Mouse (Mus musculus) thymus, adult 2 months (tissue): ENCODE results near the gene Klk12. TPM values are rescaled to one million over a fixed set of nuclear protein-coding genes. Genes with fewer than 3 reads are reported as not detected.

Experiments
- DNase-seq: peaks from one replicate; pipeline ENCODE4 v3.0.0; 2021
- H3K27ac ChIP-seq: fragments of 200-500 bp; 2 replicates; pipeline ENCODE4 v1.5.1; 2012; ENCODE audit warnings: low read length, control low read depth; ENCODE audit not compliant: control insufficient read depth, insufficient read depth
- H3K27me3 ChIP-seq: fragments of 200-500 bp; 2 replicates; pipeline ENCODE4 v1.6.1; 2012; ENCODE audit warnings: mild to moderate bottlenecking, low read length, moderate library complexity, mixed read lengths; ENCODE audit not compliant: control insufficient read depth, insufficient read depth
- H3K36me3 ChIP-seq: fragments of 200-500 bp; 2 replicates; pipeline ENCODE4 v1.6.1; 2012; ENCODE audit warnings: mild to moderate bottlenecking, low read length, moderate library complexity; ENCODE audit not compliant: control insufficient read depth, insufficient read depth
- H3K4me1 ChIP-seq: fragments of 200-500 bp; replicated peaks from 2 replicates; pipeline ENCODE4 v1.6.1; 2012; ENCODE audit warnings: low read length; ENCODE audit not compliant: control insufficient read depth, insufficient read depth
- H3K4me3 ChIP-seq: fragments of 200-500 bp; 2 replicates; pipeline ENCODE4 v1.5.1; 2012; ENCODE audit warnings: mild to moderate bottlenecking, low read length, control low read depth, moderate library complexity; ENCODE audit not compliant: control insufficient read depth, insufficient read depth
- CTCF ChIP-seq: fragments of 200-500 bp; IDR thresholded peaks from 2 replicates; pipeline ENCODE4 v1.5.1; 2012; ENCODE audit warnings: mild to moderate bottlenecking, control low read depth, low read length, moderate library complexity, borderline replicate concordance; ENCODE audit not compliant: control insufficient read depth, poor library complexity, insufficient read depth; ENCODE audit errors: extremely low read depth
- POLR2A ChIP-seq: fragments of 200-500 bp; IDR thresholded peaks from 2 replicates; pipeline ENCODE4 v1.6.1; 2012; ENCODE audit warnings: mild to moderate bottlenecking, low read length, control low read depth, moderate library complexity; ENCODE audit not compliant: control insufficient read depth, poor library complexity, insufficient read depth; ENCODE audit errors: extremely low read depth
- WGBS: fragments of 180-500 bp; shearing (Covaris S2); methylation state at CpG from one replicate; pipeline ENCODE4 v1.1.7; 2018; 5-methylcytosine and 5-hydroxymethylcytosine counted together
- polyA plus RNA-seq: library from polyadenylated mRNA; depleted of rRNA; stranded (reverse); fragments of >200 nt; gene quantifications from 2 replicates; pipeline ENCODE4 v1.2.3, GENCODE M21; 2012; rRNA removed

The Klk12 gene
- polyA plus RNA-seq, 1 experiment = 0.85 TPM

DNA sequence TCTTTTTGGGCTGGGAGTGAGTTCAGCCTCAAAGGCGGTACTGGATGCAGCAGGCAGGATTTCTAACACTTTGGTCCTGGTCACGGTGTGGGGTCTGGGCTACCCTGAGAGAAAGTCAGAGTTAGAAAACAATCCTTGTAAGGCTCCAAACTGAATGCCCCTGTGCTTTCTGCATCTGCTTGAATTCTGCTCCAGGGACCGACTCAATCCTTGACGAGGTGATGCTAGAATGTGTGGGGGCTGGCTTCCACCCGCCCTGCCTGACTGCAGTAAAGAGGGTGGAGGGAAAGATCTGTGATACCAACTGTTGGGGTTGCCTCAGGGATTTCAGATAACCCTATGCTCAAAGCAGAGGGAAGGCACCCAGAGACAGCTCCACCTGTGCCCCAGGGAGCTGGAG, 42.3 kb downstream of the Klk12 start, which contains the start of gene Klk7:
TSS of gene Klk7 (plus strand) at position 301 of the 400 bp plus-strand sequence.
- TF ChIP-seq CTCF (no peak), POLR2A (no peak)
- Histone ChIP-seq H3K27ac (no peak within 1 kb of the TSS), H3K36me3 (no peaks in the 10 kb centered on the region), H3K27me3 (no peaks in the 10 kb centered on the region), H3K4me3 (no peak within 1 kb of the TSS), H3K4me1 (no peaks in the 10 kb centered on the region)
- 67% methylated on average over 5 of the region's 5 CpGs for WGBS
- DNase-seq = no peak

DNA sequence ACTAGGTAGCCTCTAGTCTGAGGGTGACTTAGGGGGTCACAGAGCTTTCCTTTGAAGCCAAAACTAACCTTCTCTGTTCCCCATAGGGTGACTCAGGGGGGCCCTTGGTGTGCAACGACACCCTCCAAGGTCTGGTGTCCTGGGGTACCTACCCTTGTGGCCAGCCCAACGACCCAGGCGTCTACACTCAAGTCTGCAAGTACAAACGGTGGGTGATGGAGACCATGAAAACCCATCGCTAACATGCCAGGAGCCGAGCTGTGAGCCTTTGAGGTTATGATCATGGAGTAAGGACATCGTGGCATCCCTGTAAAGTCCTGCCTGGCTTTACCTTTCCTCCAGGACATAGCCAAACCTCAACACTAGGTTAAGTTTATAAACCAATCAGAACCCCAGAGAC, 46.5 kb downstream of the Klk12 start:
- no peak for TF ChIP-seq POLR2A
- no peak for TF ChIP-seq CTCF
- Histone ChIP-seq H3K36me3 (no peaks in the 10 kb centered on the region), H3K4me1 (no peaks in the 10 kb centered on the region), H3K27ac (no peak overlapping the region), H3K27me3 (no peaks in the 10 kb centered on the region), H3K4me3 (no peak overlapping the region)
- DNase-seq = no peak
- WGBS = 90% methylated on average over 7 of the region's 7 CpGs

DNA sequence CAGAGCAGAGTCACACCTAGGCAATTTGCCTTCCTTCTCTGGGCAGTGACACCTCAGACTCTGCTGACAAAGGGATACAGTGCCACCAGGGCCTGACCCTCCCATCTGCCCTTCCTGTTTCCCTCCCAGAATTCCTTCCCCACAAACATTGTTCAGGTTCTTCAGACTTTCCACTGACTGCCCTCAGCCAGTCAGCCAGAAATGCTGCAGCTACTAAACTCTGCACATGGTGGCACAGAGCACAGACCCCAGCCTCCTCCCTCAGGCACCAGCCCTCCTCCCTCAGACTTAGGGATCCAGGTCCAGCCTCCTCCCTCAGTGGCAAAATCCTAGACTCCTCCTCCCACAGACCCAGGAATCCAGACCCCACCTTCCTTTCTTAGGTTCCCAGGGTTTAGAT, 48.0 kb downstream of the Klk12 start:
- Histone ChIP-seq H3K36me3 (no peaks in the 10 kb centered on the region), H3K4me3 (no peak overlapping the region), H3K27ac (no peak overlapping the region), H3K27me3 (no peaks in the 10 kb centered on the region), H3K4me1 (no peaks in the 10 kb centered on the region)
- DNase-seq = no peak
- TF ChIP-seq POLR2A (no peak), CTCF (no peak)

DNA sequence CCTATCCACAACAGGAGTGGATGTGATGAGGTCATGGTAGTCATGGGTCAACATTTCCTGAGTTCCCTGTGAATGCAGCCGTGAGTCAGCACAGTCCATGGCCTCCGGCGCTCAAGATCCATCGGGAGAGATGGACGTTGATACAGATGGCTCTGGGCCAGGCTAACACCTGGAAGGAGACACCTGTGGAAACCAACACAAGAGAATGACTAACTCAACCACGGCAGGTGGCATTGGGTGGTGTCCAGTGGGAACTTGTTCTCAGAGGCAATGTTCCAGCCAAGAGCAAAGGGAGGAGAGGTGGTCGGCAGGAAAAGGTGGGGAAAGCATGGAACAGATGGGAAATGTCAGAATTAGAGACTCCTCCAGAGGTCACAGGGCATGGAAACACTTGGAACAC, 52.9 kb downstream of the Klk12 start:
- Histone ChIP-seq H3K36me3 (no peaks in the 10 kb centered on the region), H3K27ac (no peak overlapping the region), H3K4me3 (no peak overlapping the region), H3K4me1 (no peaks in the 10 kb centered on the region), H3K27me3 (no peaks in the 10 kb centered on the region)
- no peak for TF ChIP-seq POLR2A
- TF ChIP-seq CTCF = no peak
- 89% methylated on average over 7 of the region's 7 CpGs for WGBS
- no peak for DNase-seq

Other genes with a start within 250 kb of the Klk12 start
- 12.3 and 15.8 TPM in 2 replicates for gene Cd33, start 224.5 kb upstream of the Klk12 start, polyA plus RNA-seq
- gene Zfp658, start 206.6 kb upstream of the Klk12 start, polyA plus RNA-seq = 1.2 and 1.5 TPM in 2 replicates
- 2.4 and 2.7 TPM in 2 replicates for gene Zfp719, start 189.3 kb upstream of the Klk12 start, polyA plus RNA-seq
- 0.07 and 0.08 TPM in 2 replicates for gene Zfp819, start 161.7 kb upstream of the Klk12 start, polyA plus RNA-seq
- 0.85 and 1.0 TPM in 2 replicates for gene Ceacam18, start 134.2 kb upstream of the Klk12 start, polyA plus RNA-seq
- 2.5 and 2.8 TPM in 2 replicates for gene Siglece, start 108.7 kb upstream of the Klk12 start, polyA plus RNA-seq
- gene Ctu1, start 96.9 kb upstream of the Klk12 start, polyA plus RNA-seq = 15.0 and 17.0 TPM in 2 replicates
- 1.9 and 2.0 TPM in 2 replicates for gene Klk14, start 78.5 kb upstream of the Klk12 start, polyA plus RNA-seq
- gene Klk13, start 56.3 kb upstream of the Klk12 start, polyA plus RNA-seq = 3.6 and 4.4 TPM in 2 replicates
- 0.32 and 0.81 TPM in 2 replicates for gene Klk11, start 5.7 kb downstream of the Klk12 start, polyA plus RNA-seq
- gene Klk10, start 12.1 kb downstream of the Klk12 start, polyA plus RNA-seq = 1.7 and 3.3 TPM in 2 replicates
- 0.17 and 0.51 TPM in 2 replicates for gene Klk9, start 23.0 kb downstream of the Klk12 start, polyA plus RNA-seq
- gene Klk8, start 28.7 kb downstream of the Klk12 start, polyA plus RNA-seq = 24.8 and 28.9 TPM in 2 replicates
- gene Klk7, start 42.4 kb downstream of the Klk12 start, polyA plus RNA-seq = 0.96 and 2.1 TPM in 2 replicates
- 1.2 and 3.5 TPM in 2 replicates for gene Klk6, start 55.6 kb downstream of the Klk12 start, polyA plus RNA-seq
- gene Klk5, start 73.1 kb downstream of the Klk12 start, polyA plus RNA-seq = 0.87 and 1.8 TPM in 2 replicates
- gene Klk4, start 112.3 kb downstream of the Klk12 start, polyA plus RNA-seq = 1.9 and 2.0 TPM in 2 replicates
- 0.65 and 0.70 TPM in 2 replicates for gene Klk15, start 164.8 kb downstream of the Klk12 start, polyA plus RNA-seq
- gene Klk1b8, start 181.8 kb downstream of the Klk12 start, polyA plus RNA-seq = 0.84 and 1.1 TPM in 2 replicates
- 0.57 TPM in 2 replicates for gene Klk1b1, start 197.9 kb downstream of the Klk12 start, polyA plus RNA-seq
- 1.8 and 2.3 TPM in 2 replicates for gene Klk1b9, start 207.2 kb downstream of the Klk12 start, polyA plus RNA-seq
- 2.3 and 3.7 TPM in 2 replicates for gene Klk1b11, start 227.0 kb downstream of the Klk12 start, polyA plus RNA-seq
- gene Klk1b26, start 243.3 kb downstream of the Klk12 start, polyA plus RNA-seq = 1.8 and 5.7 TPM in 2 replicates